Mouse (Mus musculus) liver, postnatal 0 days (tissue): Measurements from ENCODE around the gene Dtnb.

ENCODE experiments used
- CTCF ChIP-seq: sonication (generic); IDR thresholded peaks from 2 replicates; pipeline ENCODE4 v1.5.1; 2016; ENCODE audit warnings: antibody characterized with exemption, low read depth
- EP300 ChIP-seq: IDR thresholded peaks from 2 replicates; pipeline ENCODE4 v1.6.1; 2016; ENCODE audit warnings: antibody characterized with exemption, low read depth, mild to moderate bottlenecking

DNA sequence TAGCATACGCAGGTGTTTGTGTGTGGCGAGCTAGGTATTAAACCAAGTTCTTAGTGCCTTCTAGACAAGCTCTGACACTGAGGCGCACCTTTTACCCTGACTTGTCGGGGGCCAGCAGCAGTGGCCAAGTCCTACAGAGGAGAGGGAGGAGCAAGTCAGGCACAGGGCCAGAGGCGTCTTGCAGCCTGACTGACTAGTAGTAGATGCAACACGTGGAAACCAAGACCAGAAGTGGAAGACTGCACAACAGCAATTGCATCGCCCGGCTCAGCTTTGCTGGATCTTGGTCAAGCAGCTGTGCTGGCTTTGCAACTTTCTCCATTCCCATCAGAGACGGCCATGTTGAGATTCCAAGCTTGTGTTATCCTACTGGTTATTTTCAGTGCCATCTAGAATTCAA lies 100.6 kb downstream of the Dtnb start:
- TF ChIP-seq CTCF: no peak
- no peak for TF ChIP-seq EP300
